Mouse (Mus musculus) CD4-positive, CD25-positive, alpha-beta regulatory T cell, adult 4 months (primary cell): Measurements from ENCODE around the gene Prox2. TPM values are rescaled to one million over a fixed set of nuclear protein-coding genes. Genes with fewer than 3 reads are reported as not detected.
"Not testable (repeated sequence)": the region's sequence is repeated elsewhere in the genome, so short reads cannot be mapped to it uniquely, and the experiment has no call there.

Experiments used
- ATAC-seq: one replicate; pipeline ENCODE4 v1.8.0; 2017
- polyA plus RNA-seq, 2 experiments: library from polyadenylated mRNA; unstranded; fragments of 100-300 nt; shearing (Covaris generic); gene quantifications; one replicate each; pipeline ENCODE4 v1.2.1; 2017

The Prox2 gene
- polyA plus RNA-seq = 1 to 10 TPM; 3.4 to 5.5 TPM

DNA sequence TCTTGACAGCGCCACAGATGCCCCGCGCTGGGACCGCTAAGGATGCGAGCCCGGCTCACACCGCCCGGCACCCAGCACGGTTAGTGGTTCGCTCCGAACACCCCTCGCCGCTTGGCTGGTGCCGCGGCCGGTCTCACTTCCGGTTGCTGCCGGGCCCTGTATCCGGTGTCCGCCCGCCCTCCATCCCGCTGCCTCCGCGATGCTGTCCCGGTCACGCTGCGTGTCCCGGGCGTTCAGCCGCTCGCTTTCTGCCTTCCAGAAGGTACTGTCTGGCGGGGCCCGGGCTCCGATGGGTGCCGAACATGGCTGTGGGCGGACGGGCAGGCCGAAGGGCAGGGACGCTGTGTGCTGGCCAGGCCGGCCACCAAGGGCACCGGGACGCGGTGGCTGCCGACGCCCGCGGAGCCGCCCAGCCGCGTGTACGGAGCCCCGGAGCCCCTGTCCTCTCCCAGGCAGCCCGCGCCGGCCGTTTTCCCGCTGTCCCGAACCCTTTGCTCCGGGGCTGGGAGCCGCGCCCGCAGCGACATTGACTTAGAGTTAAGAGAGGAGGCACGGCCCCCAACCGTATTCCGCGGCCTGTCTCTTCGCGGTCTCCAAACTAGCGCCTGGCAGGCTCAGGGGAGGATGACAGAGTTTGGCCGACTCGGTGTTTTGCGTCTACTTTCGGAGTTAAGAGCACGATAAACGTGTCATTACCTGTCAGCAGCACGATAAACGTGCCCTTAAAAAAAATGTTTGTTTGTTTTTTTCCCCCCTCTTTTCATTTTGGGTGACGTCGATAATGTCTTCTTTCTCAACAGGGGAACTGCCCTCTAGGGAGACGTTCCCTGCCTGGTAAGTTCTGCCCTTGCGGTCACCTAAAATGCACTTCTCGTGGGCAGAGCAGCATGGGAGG is at the start of gene Prox2, which contains the start of gene Dlst:
Gene Prox2, minus strand, starts transcription at position 62 of the 895 bp plus-strand sequence.
Gene Dlst, plus strand, starts transcription at position 136 of the 895 bp plus-strand sequence.
- ATAC-seq = peak; percentile 96

DNA sequence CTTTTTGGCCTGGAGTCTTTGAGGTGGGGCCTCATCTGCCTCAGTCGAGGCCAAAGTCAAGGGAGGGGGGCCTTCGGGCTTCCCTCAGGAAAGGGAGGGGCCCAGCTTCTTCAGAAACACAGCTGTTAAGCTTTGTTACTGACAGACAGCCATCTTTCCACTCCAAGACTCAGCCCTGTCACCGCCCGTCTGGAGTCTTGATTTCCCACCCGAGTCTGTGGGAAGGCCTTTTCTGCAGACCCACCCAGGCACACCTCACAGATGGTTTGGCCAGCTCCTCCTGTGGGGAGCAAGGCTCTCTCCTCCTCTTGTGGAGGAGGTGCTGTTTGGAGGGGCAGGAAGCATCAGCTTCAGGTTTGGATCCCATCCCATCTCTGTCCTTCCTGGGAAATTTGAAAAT is 49.0 kb upstream of the Prox2 start:
- ATAC-seq = no peak

DNA sequence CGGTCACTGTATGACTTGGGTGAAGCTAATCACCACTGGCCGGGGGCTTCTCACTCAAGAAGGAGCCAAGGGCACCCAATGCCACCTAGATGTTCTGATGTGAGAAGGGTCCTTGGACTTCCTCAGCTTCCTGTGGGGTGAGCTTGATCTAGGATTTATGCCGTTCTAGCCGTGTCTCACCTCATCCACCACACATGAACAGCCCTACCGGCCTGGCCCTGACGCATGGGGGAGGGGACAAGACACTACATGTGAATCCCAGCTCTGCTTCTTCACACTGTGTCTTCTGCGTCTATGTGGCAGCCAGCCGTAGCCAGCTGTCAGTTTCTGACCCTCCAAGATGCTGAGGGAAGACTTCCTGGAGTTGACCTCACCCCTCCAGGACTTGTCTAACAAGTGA is 48.2 kb upstream of the Prox2 start:
- ATAC-seq = no peak

DNA sequence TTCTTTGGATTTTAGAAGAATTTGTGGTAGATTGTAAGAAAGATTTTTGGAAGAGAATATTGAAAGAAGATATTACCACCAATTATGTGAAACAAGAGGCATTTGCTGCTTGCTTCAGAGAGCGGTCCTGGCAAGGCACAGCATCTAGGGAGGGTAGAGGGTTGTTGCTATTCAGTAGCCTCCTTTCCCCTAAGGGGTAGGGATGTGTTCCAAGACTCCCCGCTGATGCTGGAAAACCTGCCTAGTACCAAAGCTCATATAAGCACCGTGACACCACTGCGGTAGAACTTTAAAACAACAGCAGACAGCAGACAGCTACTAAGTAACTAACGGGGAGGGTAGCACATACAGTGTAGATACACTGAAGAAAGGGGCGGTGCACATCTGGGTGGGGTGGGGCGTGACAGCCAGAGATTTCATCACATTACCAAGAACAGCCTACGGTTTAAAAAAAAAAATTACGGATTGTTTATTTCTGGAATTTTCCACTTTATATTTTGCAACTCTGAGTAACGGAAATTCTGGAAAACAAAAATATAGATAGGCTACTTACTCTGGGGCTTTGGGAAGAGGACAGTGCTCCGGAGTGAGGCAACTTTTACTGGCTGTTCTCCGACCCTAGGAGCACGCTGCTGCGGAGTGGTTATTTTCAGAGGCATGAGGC is 47.4 kb upstream of the Prox2 start:
- no peak for ATAC-seq

DNA sequence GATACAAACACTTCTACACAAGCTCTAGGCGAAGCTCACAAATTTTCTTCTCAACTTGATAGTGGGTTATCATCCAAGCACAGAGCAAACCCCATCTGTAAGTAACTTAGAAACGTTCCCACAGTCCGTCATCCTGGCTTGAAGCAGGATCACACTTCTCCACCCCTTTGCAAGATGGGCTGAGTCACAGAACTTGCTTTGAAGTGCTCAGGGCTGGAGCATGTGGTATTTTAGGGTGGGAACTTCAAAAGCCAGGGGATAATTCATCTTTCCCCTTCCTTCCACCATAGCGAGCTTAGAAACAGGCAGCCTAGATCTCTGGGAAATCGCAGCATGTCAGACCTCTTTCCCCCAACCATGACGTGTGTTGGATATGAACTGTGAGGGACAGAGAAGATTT is 45.8 kb upstream of the Prox2 start:
- ATAC-seq = no peak

DNA sequence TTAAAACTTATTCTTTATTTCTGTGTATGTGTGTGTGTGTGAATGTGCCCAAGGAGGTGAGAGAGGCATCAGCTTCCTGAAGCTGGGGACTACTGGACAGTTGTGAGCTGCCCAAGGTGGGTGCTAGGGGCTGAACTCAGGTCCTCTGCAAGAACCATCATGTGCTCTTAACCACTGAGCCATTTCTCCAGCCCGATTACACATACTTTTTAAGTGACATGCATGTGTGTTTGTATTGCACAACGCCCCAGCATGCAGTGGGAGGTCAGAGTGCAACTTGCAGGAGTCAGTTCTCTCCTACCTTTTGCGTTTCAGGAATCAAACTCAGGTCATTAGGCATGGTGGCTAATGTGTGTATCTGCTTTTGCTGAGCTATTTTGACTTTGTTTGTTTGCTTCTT is 42.5 kb upstream of the Prox2 start:
- ATAC-seq = no peak

DNA sequence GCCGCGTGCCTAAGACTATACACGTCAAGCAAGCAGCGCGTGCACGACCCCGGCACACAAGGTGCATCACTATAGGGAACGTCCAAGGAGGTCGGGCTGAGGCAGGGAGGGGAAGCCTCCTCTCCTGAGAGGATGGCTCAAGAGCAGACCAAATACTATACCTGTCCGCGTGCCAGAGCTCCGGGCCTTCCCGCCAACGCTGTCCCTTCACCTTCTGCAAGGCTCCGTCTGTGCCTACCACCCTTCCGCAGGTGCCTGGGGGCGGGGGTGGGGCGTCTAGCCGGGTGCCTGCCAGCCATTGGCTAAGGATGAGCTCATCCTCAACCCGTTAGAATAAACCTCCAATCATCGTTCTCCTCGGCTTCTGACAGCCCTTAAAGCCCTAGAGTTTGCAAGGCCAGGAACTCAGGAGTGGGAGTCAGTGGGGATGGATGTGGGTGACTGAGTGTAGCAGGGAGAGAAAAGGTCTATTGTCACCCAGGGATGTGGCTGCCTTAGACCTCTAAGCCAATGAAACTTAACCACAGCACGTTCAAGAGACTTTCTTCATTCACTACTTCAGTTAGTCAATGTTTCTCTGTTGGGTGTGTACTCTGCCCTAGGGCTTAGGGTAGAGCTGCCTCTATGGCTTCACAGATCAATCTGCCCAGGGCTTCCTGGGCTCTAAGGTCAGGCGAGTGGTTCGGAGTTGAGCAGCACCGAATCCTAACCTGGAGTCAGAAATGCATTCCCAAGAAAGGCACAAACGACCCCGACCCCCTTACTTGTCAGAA is 40.6 kb upstream of the Prox2 start, which contains the start of gene Rps6kl1:
Gene Rps6kl1, minus strand, starts transcription at position 263 of the 773 bp plus-strand sequence.
- peak; percentile 86 for ATAC-seq

DNA sequence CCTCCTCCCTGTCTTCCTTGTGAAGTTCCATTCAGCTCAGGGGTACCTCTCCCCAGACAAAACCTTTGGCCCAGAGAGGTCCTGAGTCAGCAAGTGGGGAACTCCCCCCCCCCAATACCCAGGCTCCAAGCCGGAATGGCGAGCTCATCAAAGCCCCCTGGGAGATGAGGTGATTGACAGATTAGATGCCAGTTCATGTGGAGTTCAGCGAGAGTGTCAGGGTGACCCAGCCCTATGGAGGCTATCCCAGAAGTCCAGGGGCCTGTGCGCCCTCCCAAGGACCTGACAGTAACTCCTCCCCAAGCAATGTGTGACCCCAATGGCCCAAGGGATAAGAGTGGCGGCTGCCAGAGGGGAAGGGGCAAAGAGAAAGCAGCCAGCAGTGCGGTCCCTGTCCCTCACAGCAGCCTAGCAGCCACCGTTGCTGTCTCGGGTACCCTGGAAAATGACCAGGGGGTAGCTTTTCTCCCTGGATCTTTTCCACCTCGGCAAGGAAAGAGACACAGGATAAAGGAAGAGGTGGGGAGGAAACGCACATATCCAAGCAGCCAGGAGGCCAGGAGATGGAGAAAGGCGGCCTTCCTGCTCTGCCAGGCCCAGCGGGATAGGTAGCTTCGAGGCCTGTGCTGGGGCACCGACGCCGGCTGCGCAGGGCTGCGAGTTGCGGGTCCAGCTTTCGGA is 39.9 kb upstream of the Prox2 start:
- no peak for ATAC-seq

DNA sequence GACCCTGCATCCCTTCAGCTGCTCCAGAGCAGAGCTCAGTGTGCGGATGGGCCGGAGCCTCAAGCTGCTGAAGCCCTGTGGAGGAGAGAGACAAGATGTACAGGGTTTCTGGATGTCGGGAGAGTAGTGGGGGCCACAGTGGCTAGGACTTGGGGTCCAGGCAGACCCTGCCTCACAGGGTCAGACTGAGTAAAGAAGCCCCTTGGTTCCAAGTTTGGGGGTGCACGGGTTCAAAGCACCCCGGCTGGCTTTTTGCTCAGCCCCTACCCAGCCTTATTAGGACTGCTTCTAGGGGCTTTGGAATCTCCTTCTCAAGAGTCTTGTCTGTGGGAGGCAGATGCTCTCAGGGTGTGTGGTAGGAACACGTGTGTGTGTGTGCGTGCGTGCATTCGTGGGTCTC is 36.3 kb upstream of the Prox2 start:
- no peak for ATAC-seq

DNA sequence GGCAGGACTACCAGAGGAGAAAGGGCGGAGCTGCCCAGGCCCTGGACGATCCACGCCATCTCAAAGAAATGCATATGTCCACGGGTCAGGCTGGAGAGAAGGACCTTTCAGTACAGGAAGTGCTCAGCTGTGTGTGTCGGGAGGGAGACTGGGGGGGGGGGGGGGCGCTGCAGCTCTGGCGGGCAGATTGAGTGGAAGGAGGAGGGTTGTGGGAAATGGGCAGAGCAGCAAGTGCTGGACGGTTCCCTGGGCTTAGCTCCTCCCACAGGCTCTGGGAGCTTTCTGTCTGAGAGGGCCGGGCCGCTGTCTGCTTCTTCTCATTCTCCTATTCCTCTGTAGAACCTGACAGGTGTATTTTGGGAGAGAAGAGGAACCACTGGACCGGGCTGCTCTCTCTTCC is 35.8 kb upstream of the Prox2 start:
- no peak for ATAC-seq

DNA sequence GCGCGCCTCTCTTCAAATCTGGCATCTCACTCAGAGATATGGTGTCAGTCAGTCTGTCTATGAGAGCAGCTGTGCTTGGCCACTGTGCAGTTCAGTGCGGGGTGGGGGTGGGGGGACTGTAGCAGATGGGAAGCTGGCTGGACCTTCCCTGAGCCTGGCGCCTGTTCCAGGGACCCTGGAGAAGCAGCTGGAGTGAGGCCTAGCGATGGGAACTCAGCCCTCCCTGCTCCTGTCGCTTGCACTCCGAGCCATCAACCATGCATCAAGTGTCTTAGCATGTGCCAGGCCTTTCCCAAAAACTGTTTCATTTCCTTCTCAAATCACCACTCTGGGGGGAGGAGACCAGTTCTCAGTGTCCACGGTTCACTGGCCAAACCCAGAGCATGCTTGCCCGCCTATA is 35.1 kb upstream of the Prox2 start:
- ATAC-seq = no peak

DNA sequence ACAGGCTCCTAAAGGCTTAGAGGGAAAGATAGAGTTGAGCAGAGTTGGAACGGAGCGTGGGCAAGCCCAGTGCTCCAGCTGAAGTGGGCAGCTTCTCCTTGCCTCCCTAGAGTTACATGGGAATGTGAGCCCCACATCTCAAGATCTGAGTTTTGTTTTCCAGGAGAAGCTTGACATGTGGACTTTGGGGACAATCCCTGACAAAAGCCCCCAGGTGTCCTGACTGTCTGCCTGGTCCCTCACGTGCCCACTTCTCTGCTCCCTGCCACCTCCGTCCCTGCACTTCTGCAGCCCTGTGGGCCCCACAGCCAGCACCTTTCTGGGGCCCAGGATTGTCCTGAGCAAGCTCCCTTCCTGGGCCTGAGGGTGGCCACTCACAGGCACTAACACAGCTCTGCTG is 34.3 kb upstream of the Prox2 start:
- ATAC-seq = no peak

DNA sequence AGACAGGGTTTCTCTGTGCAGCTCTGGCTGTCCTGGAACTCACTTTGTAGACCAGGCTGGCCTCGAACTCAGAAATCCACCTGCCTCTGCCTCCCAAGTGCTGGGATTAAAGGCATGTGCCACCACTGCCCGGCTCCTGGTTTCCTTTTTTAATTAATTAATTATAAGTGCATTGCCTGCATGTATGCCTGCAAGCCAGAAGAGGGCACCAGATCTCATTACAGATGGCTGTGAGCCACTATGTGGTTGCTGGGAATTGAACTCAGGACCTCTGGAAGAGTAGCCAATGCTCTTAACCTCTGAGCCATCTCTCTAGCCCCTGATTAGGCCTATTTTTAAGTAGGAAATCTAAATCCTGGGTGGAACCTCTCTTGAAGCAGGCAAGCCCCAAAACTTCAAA is 33.7 kb upstream of the Prox2 start:
- ATAC-seq = not testable (repeated sequence)

DNA sequence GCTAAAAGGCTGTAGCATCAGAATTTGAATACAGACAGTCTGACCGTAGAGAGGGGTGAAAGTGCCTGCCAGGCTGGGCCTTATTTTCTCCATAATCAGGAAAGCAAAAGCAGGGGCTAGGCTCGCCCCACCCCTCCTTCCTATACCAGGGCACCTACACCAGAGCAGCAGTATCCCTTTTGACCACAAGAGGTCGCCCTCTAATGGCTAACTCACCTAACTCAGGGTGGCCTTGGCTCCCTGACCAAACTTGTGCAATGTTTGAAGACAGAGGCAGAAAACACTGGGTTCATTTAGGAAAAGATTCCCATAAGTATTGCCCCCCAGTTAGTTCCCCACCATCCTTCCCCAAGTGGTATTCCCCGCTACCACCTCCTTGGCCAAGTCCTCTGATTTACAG is 32.2 kb upstream of the Prox2 start:
- peak; percentile 69 for ATAC-seq

DNA sequence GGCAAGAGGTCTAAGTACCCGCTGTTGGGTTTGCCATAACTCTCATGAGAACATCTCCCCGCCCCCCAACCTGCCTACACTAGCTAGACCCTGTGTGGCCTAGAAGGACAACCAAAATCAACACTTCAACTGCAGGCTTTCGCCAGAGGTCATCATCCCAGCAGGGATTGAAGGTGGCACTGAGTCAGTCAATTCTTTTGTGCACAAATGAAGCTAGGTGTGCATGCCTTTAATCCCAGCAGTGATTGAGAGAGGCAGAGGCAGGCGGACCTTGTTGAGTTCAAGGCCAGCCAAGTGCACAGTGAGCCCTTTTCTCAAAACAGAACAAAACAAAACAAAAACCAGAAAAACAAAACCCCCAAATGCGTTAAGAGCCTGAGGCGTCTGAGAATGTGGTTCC is 30.5 kb upstream of the Prox2 start:
- ATAC-seq = no peak

DNA sequence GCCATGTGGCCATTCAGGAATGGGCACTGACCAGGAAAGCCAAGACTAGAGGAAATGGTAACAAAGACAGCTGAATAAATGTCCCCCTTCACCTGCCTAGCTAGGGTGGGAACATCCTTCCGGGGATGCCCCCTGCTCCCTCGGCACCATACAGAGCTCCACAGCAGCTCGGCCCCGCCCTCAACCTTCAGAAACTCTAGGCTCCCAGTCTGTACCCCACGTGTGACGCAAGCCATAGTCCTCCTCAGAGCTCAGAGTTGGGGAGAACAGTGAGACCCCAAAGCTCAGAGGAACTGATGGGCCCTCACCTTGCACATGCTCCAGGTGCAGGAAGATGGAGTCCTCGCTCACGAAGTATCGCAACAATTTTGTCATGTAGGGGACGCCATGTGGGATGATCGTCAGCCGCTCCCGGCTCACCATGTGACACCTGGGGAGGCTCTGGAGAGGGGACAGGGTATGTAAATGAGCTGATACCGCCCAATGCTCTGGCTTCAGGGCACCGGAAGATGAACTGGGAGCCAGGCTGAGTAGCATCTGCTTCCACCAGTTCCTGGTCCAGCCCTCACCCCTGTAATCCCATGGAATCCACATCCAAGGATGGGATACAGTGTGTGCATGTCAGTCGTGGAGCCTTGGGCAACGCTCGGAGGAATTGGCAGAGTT is 29.6 kb upstream of the Prox2 start:
- no peak for ATAC-seq

DNA sequence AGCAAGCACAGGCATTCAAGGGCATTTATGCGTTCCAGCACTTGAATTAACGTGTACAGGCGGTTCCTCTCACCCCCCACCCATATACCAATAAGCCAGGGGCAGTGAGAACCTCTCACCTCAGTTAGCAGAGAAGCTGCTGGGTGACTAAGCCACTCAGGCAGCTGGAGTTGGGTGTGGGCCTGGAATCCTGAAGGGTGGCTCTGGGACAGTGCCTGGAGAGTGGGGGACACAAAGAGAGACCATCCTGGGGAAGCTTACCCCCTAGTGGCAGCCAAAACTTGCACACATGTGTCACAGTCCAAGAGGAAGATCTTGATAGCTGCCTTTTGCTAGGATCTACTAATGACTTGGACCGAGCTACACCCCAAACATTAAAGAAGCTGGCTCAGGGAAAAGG is 26.1 kb upstream of the Prox2 start:
- ATAC-seq = no peak

DNA sequence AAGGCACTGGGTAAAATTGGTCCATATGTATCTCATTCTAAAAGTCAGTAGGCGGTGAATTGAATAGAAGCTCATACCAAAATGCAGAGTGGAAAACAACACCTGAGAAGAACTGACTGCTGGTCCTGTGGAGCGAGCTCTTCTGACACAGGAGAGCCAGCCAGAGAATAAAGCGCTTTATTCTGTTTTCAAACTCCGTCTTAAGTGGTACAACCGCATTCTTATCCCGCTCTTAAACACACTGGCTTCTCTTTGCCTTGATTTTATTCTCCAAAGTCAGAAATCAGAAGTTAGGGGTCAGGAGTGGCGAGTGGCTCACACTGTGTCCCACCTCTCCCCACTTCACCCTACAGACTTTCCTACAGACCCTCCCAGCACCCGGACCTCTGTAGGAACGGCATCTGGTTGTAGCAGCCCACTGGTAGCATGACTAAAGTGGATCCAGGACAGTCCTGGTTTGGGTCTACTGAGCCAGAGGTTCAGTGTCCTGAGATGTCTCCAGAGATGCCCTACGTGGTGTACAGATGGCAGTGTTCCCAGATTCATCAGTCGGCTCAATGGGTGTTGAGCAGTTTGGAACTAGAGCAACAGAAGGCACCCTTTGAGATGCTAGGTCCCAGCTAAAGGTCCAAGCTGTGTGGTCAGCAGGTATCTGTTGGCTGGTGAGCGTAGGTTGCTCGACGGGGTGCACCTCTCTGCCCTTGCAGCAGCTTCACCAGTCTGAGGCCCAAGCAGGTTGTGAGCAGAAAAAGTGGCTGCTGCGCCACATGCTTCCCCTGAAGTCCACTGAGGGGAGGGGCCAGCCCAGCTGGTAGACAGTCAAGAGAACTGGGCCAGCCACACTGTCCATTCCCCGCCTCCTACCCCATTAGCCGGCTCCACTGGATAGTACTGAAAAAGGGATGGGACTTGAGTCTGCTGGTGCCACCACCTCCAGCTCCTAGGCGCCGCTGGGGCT is 25.2 kb upstream of the Prox2 start:
- no peak for ATAC-seq

DNA sequence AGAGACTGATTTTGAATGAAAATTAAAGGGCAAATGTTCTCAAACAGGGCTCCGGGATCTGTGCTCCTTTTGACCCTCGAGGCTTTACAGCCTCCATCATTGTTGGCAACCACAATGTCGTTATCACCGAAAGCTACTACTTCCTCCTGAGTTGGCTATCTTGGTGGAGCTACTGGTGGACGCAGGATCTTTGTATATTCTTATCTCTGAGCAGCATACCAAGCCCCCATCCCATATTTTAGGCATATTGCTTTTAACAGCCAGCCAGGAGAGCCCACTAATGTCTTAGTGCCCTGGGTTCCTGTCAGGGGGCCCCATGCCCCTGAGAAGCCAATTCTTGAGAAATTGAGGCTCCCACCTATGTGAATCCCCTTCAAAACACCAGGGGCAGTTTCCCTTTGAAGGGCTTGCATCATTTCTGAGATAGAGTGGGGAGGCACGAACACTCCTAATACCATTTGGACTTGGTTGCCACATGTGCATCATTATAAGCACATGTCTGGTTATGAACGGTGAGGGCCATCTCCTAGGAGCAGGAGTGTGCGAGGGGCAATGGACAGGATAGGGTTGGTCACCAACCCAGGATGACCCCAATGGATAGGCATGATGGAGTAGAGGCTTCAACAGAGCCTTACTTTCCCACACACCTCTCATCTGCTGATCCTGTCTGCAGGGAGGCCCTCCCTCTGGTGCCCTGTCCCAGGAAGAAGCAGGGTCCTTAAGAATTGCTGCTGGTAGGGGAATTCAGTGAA is 23.7 kb upstream of the Prox2 start:
- ATAC-seq = no peak

DNA sequence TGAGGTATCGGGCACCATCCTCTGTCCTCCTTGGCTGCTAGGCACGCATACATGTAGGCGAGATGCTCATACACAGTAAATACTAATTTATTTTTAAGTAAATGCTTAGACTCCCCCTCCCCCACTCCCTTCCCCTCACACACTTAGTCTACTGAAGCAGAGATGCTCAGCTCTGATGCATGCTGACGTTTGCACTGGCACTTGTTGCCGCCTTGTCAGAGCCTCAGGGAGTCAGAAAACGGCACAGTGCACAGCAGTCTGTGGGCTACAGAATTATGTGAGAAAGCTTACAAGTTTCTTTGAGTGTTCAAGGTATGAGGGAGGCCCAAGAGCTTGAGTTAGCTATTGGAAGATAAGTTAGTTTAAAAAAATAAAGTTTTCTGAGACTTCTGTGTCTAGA is 20.8 kb upstream of the Prox2 start:
- ATAC-seq = no peak
